Mouse (Mus musculus) thymus, adult 2 months (tissue): ENCODE measurements around the gene Tstd2.

ENCODE experiments used
- CTCF ChIP-seq: fragments of 200-500 bp; IDR thresholded peaks from 2 replicates; pipeline ENCODE4 v1.5.1; 2012; ENCODE audit warnings: mild to moderate bottlenecking, control low read depth, low read length, moderate library complexity, borderline replicate concordance; ENCODE audit not compliant: control insufficient read depth, poor library complexity, insufficient read depth; ENCODE audit errors: extremely low read depth
- POLR2A ChIP-seq: fragments of 200-500 bp; IDR thresholded peaks from 2 replicates; pipeline ENCODE4 v1.6.1; 2012; ENCODE audit warnings: mild to moderate bottlenecking, low read length, control low read depth, moderate library complexity; ENCODE audit not compliant: control insufficient read depth, poor library complexity, insufficient read depth; ENCODE audit errors: extremely low read depth

DNA sequence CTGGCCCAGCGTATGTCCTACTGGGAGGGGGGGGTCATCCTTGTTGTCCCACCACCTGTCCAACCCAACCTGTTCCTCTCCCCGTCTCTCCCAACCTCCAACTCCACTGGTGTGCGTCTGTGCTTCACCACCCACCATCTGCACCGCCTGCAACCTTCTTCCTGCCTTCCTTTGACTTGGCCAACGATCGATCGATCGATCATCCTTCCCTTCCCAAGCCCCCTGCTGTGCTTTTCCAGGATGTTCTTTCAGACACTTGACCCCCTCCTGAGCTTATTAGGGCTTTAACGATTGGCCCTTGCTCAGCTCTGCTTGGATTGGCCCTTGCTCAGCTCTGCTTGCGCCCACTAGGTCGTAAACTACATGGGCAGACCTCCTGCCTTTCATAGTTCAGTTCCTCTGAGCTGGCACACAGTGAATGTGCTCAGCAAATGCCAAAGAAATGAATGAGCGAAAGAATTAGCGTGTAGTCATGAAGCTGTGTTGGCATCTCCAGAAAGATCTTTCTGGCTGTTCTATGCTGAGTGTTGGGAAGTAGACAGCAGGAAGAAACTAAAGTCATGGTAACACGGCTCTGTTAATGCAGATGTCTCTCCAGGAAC is 48.9 kb downstream of the Tstd2 start:
- no peak for TF ChIP-seq CTCF
- no peak for TF ChIP-seq POLR2A
